Mouse (Mus musculus): ENCODE measurements around the gene Tunar.

DNA sequence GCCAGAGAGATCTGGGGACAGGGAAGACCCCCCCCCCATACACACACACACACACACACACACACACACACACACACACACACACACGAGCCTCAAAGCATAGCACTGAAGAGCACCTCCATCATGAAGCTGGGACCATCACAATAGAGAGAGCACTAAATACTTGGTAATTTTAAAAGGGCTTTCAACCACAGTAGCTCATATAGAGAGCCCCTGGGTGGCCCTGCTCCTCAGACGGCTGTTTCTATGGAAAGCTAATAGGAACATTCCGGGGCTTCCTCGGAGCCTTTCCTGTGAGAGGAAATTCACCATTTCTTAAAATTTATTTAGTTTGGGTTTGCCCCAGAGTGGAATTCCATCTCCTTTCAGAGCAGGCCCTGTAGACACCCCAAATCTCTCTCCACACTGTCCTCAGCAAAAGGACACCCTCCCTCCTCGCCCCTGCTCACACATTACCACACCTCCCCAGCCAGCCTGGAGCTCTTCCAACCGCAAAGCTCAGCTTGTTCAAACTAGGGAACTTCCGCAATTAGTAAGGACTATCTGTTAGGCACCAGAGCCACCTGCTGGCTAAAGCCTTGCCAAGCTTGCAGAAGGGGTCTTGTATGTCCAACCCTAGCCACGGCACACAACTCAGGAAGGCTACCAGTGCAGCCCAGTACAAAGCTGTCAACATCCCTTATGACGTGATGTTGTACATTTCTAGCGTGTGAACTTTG lies 93.5 kb downstream of the Tunar start:
- TF ChIP-seq EP300 (IDR thresholded peaks at IDR 0.05; ENCODE audit: low read depth) (no peak), CTCF (IDR thresholded peaks at IDR 0.05; ENCODE audit: low read depth) (peak; percentile 75)
